Mouse (Mus musculus) olfactory bulb, adult 2 months (tissue): ENCODE data around the gene Rps8.

Experiments used
- CTCF ChIP-seq: fragments of 200-500 bp; IDR thresholded peaks from 2 replicates; pipeline ENCODE4 v1.5.1; 2012; ENCODE audit warnings: low read depth, mild to moderate bottlenecking, low read length, moderate library complexity; ENCODE audit not compliant: insufficient read depth
- POLR2A ChIP-seq: fragments of 200-500 bp; IDR thresholded peaks from 2 replicates; pipeline ENCODE4 v1.6.1; 2012; ENCODE audit warnings: mild to moderate bottlenecking, low read depth, low read length, moderate library complexity; ENCODE audit not compliant: insufficient read depth

DNA sequence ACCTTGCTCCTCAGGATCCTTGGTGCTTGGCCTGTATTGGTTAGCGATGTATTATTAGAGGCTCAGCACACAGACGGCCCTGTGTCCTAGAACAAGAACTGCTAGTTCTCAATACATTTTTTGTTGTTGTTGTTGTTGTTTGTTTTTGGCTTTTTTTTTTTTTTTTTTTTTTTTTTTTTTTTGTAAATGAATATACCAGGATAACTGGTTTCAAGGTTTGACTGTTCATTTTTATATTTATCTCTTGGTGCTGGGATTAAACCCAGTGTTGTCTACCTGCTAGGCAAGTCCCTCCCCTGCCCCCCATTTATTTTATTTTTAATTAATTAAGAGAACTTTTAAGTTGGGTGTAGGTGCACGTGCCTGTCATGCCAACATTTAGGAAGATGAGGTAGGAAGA lies 32.9 kb upstream of the Rps8 start:
- TF ChIP-seq CTCF (no peak), POLR2A (no peak)
